ENCODE assay signal across 11 mouse cellular contexts in genomic region chr15:102999955-103000354, GRCm38 (mm10). TPM values are rescaled to one million over a fixed set of nuclear protein-coding genes. Genes with fewer than 3 reads are reported as not detected.
DNase-seq lines count a peak whose midpoint lies in the region; ATAC-seq and TF ChIP-seq lines count a peak whose summit lies in the region.
"Had no signal": no experiment of that assay in that cellular context is flagged by ENCODE, and none has a peak within 500 bp of the region (broad histone marks: within the 10 kb centered on the region; RNA-seq: fewer than 3 reads in every experiment).

No protein-coding gene starts in this region.

- DNase-seq in adrenal gland, postnatal 10 days: peak; percentile 62
- DNase-seq in adrenal gland, postnatal 4 days (ENCODE audit: low spot score in 2 of 2): no peak
- DNase-seq in kidney, adult 9 months: peak; percentile 44
- DNase-seq in kidney, postnatal 14 days: no peak
- DNase-seq in right cerebral cortex, adult 2 months (ENCODE audit: low spot score in 2 of 2): no peak
- DNase-seq: layer of hippocampus, postnatal 36 days; right cerebral cortex, postnatal 14 days had no signal

- H3K4me1 ChIP-seq in embryonic fibroblast, embryonic 13.5 days (ENCODE audit: control insufficient read depth, insufficient read depth, low read length): no peaks in the 10 kb centered on the region

- no peaks in the 10 kb centered on the region for H3K27me3 ChIP-seq in myocyte (ENCODE audit: control insufficient read depth, insufficient read depth, insufficient read length)

- H3K79me2 ChIP-seq in myocyte (ENCODE audit: control insufficient read depth, insufficient read depth): peaks cover 67% of the 10 kb centered on the region

- TF ChIP-seq POLR2A in embryonic fibroblast, embryonic 13.5 days (IDR thresholded peaks at IDR 0.05; ENCODE audit: low read depth, low read length): peak; percentile 48; the same call in 1 of the 2 replicates
- TF ChIP-seq POLR2A in myocyte (IDR thresholded peaks at IDR 0.05; ENCODE audit: insufficient read length, low read depth): peak; percentile 75

- peak overlapping the region; percentile 35 for H3ac ChIP-seq in myocyte (ENCODE audit: control insufficient read depth, insufficient read length)

- no peak for ATAC-seq in cerebellum, adult (ENCODE audit: insufficient number of reproducible peaks, low FRiP score, low TSS enrichment)

- H3K36me3 ChIP-seq in myocyte (ENCODE audit: control insufficient read depth, insufficient read depth): no peaks in the 10 kb centered on the region

- peak overlapping the region; percentile 98 for H3K4me2 ChIP-seq in myocyte (ENCODE audit: low read depth)

- peak overlapping the region; percentile 41 for H3K4me3 ChIP-seq in embryonic fibroblast, embryonic 13.5 days (ENCODE audit: insufficient read depth, low read length)
- peak overlapping the region; percentile 73 for H3K4me3 ChIP-seq in myocyte

- TF ChIP-seq CTCF in embryonic fibroblast, embryonic 13.5 days (IDR thresholded peaks at IDR 0.05; ENCODE audit: borderline replicate concordance, insufficient read depth, low read length): no peak

- peak overlapping the region; percentile 92 for H3K27ac ChIP-seq in embryonic fibroblast, embryonic 13.5 days (ENCODE audit: insufficient read depth, low read length)

TF ChIP-seq in myocyte, 11 proteins besides CTCF, POLR2A, EP300 and RAD21:
- no peak for TF ChIP-seq REST (IDR thresholded peaks at IDR 0.05; ENCODE audit: insufficient read depth, insufficient read length)
- TF ChIP-seq TCF12 (IDR thresholded peaks at IDR 0.05; ENCODE audit: insufficient read depth, poor library complexity, severe bottlenecking): no peak
- TF ChIP-seq POLR2AphosphoS2 (IDR thresholded peaks at IDR 0.05; ENCODE audit: insufficient read length, low read depth): peak; percentile 84
- no peak for TF ChIP-seq USF1 (IDR thresholded peaks at IDR 0.05; ENCODE audit: low read depth)
- no peak for TF ChIP-seq MAX (IDR thresholded peaks at IDR 0.05; ENCODE audit: low read depth)
- TF ChIP-seq MYOG (IDR thresholded peaks at IDR 0.05; ENCODE audit: control insufficient read depth in 1 of 3, insufficient read depth in 1 of 3, insufficient read length in 2 of 3, low read depth in 2 of 3): no peak
- no peak for TF ChIP-seq SRF (IDR thresholded peaks at IDR 0.05; ENCODE audit: control insufficient read depth, insufficient read length, low read depth)

RNA-seq across cellular contexts. Expression of gene Hoxc6, which starts 1.9 kb away (rescaled TPM):
- total RNA-seq in adrenal gland, postnatal 10 days (2021): 10 to 100 TPM; 25.1 to 35.7 TPM
- total RNA-seq in adrenal gland, postnatal 4 days (2021): 10 to 100 TPM; 40.3 to 41.5 TPM
- 42.6 and 61.8 TPM in 2 replicates for polyA plus RNA-seq in embryonic fibroblast, embryonic 13.5 days (2011; ENCODE audit: insufficient read length, low read depth, missing spikeins)
- 14.0 TPM for polyA plus RNA-seq in myocyte (2012; fragmentation: generic; extraction: Trizol)
- total RNA-seq: layer of hippocampus, postnatal 36 days had no signal
- polyA plus RNA-seq: activated CD4-positive, CD25-positive, alpha-beta regulatory T cell, adult 4 months had no signal

RNA-seq across cellular contexts. Expression of gene Hoxc8, which starts 9.5 kb away (rescaled TPM):
- 10 to 100 TPM; 17.0 to 21.0 TPM for total RNA-seq in adrenal gland, postnatal 10 days (2021)
- total RNA-seq in adrenal gland, postnatal 4 days (2021): 10 to 100 TPM; 22.2 to 22.7 TPM
- 28.5 and 45.5 TPM in 2 replicates for polyA plus RNA-seq in embryonic fibroblast, embryonic 13.5 days (2011; ENCODE audit: insufficient read length, low read depth, missing spikeins)
- polyA plus RNA-seq in myocyte (2012; fragmentation: generic; extraction: Trizol): 0.71 TPM
- total RNA-seq: layer of hippocampus, postnatal 36 days had no signal

RNA-seq across cellular contexts. Expression of gene Hoxc4, which starts 18.8 kb away (rescaled TPM):
- 1 to 10 TPM; 6.1 to 9.2 TPM for total RNA-seq in adrenal gland, postnatal 10 days (2021)
- total RNA-seq in adrenal gland, postnatal 4 days (2021): 10 to 100 TPM; 11.3 to 13.4 TPM
- polyA plus RNA-seq in embryonic fibroblast, embryonic 13.5 days (2011; ENCODE audit: insufficient read length, low read depth, missing spikeins): 12.5 and 12.6 TPM in 2 replicates
- 3.6 TPM for polyA plus RNA-seq in myocyte (2012; fragmentation: generic; extraction: Trizol)
- total RNA-seq: layer of hippocampus, postnatal 36 days had no signal
- polyA plus RNA-seq: activated CD4-positive, CD25-positive, alpha-beta regulatory T cell, adult 4 months had no signal

RNA-seq across cellular contexts. Expression of gene Hoxc9, which starts 23.7 kb away (rescaled TPM):
- total RNA-seq in adrenal gland, postnatal 10 days (2021): 1 to 10 TPM; 2.4 to 3.2 TPM
- total RNA-seq in adrenal gland, postnatal 4 days (2021): 1 to 10 TPM; 3.0 to 4.8 TPM
- 4.9 and 6.2 TPM in 2 replicates for polyA plus RNA-seq in embryonic fibroblast, embryonic 13.5 days (2011; ENCODE audit: insufficient read length, low read depth, missing spikeins)
- polyA plus RNA-seq in myocyte (2012; fragmentation: generic; extraction: Trizol): 10.5 TPM
- total RNA-seq: layer of hippocampus, postnatal 36 days had no signal
- polyA plus RNA-seq: activated CD4-positive, CD25-positive, alpha-beta regulatory T cell, adult 4 months had no signal

RNA-seq across cellular contexts. Expression of gene Hoxc5, which starts 32.7 kb away (rescaled TPM):
- total RNA-seq in adrenal gland, postnatal 10 days (2021): 1 to 10 TPM; 5.5 to 6.9 TPM
- total RNA-seq in adrenal gland, postnatal 4 days (2021): 1 to 10 TPM; 7.9 to 8.0 TPM
- polyA plus RNA-seq in embryonic fibroblast, embryonic 13.5 days (2011; ENCODE audit: insufficient read length, low read depth, missing spikeins): 7.6 and 11.0 TPM in 2 replicates
- 1.2 TPM for polyA plus RNA-seq in myocyte (2012; fragmentation: generic; extraction: Trizol)
- total RNA-seq: layer of hippocampus, postnatal 36 days had no signal
- polyA plus RNA-seq: activated CD4-positive, CD25-positive, alpha-beta regulatory T cell, adult 4 months had no signal

Comparison
In these comparisons a context has a peak if more than half of its experiments do, and no peak if none do; other contexts are left out.
1. DNase-seq: peak in adrenal gland, postnatal 10 days (single experiment) and kidney, adult 9 months (single experiment); none in adrenal gland, postnatal 4 days (0 of 2), kidney, postnatal 14 days (single experiment) and right cerebral cortex, adult 2 months (0 of 2).